Mouse (Mus musculus) left cerebral cortex, postnatal 10 days (tissue): ENCODE measurements at regions not wholly inside any gene's neighbourhood (a gene's known extent, or its start where the extent isn't known, plus 50 kb on each side); places are given as distances from the start of the nearest gene placed in this dataset.

ENCODE experiments used
- DNase-seq, 2 experiments: peaks; one replicate each; pipeline ENCODE4 v3.0.0; 2021 to 2022; ENCODE audit warnings: low spot score in 2 of 2, mixed read lengths in 1 of 2; ENCODE audit errors: extremely low spot score in 1 of 2
- intact Hi-C: fragments of 180-260 bp; cut with DNase I; formaldehyde crosslinking; loops from one replicate; pipeline ENCODE4 v1.15.1; 2025

DNA sequence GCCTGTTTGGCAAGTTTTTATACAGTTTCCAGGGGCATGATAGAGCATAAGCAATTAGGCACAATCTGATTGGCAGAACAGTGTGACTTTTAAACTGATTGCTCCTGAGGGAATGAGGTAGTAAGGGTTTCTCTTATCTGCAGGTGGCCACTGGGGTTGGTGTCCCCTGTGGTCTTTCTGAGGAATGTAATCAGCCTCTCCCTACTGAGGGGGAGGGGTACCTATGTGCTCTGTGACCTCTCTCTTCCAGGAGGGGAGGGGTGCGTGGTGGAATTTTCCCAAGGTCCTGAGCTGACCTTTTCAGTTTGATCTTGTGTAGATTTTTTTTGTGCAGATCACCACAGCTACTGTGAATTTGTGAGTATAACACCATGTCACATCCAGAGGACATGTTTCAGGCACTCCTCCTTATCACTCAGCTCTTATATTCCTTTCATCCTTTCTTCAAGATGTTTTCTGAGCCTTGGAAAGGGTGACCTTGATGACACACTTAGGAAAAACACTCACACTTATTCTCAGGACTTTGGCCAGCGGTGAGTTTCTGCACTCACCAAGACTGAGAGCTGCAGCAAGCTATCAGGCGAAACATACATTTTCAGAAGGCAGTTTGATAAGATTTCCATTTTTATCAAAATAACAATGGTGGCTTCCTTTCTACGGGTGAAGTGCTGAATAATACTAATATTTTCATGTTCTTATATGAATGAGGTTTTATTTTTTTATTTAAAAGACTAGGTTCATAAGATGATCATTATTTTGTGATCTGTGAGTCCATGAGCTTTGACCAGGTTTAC is 238.7 kb upstream of the Mmadhc start:
- DNase-seq: no peak
- intact Hi-C loops: no loop called here

- DNase-seq: no peak
- intact Hi-C loops: no loop called here
Measured at GRCm38 (mm10) chr2:50533702-50534101, 237.1 kb upstream of the Mmadhc start.

DNA sequence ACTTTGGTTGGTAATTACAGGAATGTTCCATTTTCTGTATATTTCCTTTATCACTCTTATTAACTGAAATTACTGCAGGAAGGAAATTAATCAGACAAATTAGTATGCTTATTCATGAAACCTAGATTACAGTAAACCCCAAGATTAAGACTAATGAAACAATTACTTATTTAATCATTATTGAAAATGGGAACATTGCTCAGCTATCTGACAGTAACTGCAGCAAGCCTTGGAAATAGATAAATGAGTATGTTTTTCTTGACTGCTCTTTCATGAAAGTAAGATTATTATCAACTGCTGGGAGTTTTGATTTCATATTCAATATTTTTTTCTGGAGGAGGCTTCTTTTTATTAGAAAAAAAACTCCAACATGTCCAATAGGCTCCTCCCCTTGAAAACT is 230.8 kb upstream of the Mmadhc start:
- intact Hi-C loops: no loop called here

GRCm38 (mm10) chr2:50524838-50525615 is 228.4 kb upstream of the Mmadhc start:
- intact Hi-C loops: no loop called here
- no peak for DNase-seq

More for the DNA sequence above, 230.8 kb upstream of the Mmadhc start:
- no peak for DNase-seq

GRCm38 (mm10) chr2:50520169-50520568 is 223.6 kb upstream of the Mmadhc start:
- intact Hi-C loops: no loop called here
- peak in 1 of 2 experiments; percentile 22 for DNase-seq

GRCm38 (mm10) chr2:50519129-50519504 is 222.5 kb upstream of the Mmadhc start:
- intact Hi-C loops: loop anchor here (5.0 kb wide), 1 partner anchor 628 kb away; the partner anchor contains the start of gene Rnd3
- DNase-seq: no peak

DNA sequence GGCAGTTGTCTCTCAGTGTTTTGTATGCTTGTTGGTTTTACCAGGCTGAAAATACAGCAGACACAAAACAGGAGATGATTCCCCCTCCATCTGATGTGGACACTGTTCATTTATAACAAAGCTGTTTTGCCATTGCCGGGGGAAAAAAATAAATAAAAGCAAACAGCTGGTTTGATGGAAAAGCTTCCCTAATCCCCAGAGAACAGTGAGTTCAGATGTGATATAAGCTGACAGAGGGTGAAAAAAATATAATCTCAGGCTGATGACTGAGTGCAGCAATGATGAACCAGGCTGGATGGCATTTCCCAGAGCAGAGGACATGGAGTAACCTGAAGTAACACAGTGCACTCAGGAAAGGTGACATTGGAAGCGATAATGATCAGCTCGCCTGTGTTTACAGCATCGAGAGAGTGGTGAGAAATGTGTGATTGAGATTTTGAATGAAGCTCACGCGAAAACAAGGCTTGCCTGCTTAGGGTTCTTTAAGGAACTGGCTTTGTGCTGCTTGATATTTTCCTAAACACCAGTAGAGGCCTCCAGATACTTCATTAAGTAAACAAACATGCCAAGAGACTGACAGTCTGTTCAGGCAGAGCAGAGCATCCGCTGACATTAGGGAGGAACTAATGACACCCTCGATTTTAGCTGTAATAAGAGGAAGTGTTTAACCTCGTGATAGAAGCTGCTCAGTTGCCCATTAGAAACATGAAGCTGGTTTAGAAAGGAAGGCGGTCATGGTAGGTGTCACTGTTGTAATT is 221.9 kb upstream of the Mmadhc start:
- DNase-seq: peak in 1 of 2 experiments; percentile 4
- intact Hi-C loops: loop anchor here (5.0 kb wide), 1 partner anchor 629 kb away; the partner anchor contains the start of gene Rnd3

GRCm38 (mm10) chr2:50513276-50513675 is 216.7 kb upstream of the Mmadhc start:
- no peak for DNase-seq
- intact Hi-C loops: no loop called here

DNA sequence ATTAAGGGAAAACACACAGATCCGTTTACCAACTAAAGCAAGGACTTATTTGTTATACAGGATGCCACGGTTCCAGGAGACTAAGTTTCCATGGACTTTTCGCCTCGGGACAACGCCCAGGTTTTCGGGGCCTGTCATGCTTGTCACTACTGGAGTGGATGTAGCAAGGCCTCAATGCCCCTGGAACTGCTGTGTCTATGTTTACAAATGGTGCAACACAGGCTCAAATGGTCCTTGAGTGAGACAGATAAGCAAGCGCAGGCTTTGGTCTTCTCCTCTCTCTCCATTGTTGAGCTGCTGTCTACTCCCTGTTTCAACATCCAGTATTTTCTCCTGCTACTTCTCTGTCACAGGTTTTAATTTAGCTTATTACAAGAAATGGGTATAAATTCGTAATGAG is 202.1 kb upstream of the Mmadhc start:
- intact Hi-C loops: no loop called here
- no peak for DNase-seq

DNA sequence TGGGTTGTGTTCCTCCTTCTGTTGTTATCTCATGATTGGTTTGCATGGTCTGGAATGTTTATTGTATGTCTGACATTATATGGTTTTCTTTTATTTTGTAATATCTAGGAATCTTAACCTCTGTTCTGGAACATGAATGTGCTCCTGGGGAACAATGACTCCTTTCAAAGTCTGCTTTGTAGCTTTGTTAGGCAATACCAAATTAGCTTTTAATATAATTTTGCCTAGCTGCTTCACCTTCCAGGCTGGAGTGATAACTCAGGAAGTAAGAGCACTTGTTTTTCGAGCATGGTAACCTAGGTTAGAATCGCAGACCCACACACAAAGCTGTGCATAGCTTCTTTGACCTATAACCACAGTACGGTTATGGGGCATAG is 199.4 kb upstream of the Mmadhc start:
- DNase-seq: no peak
- intact Hi-C loops: no loop called here

- intact Hi-C loops: no loop called here
- no peak for DNase-seq
Measured at GRCm38 (mm10) chr2:50495141-50496056, 198.8 kb upstream of the Mmadhc start.

- no peak for DNase-seq
- intact Hi-C loops: no loop called here
Measured at GRCm38 (mm10) chr2:50493597-50494335, 197.2 kb upstream of the Mmadhc start.

GRCm38 (mm10) chr2:50463799-50464198 is 167.2 kb upstream of the Mmadhc start:
- intact Hi-C loops: no loop called here
- no peak for DNase-seq

GRCm38 (mm10) chr2:50462378-50462777 is 165.8 kb upstream of the Mmadhc start:
- intact Hi-C loops: no loop called here
- DNase-seq: no peak

- DNase-seq: no peak
- intact Hi-C loops: no loop called here
Measured at GRCm38 (mm10) chr2:50456654-50457053, 160.1 kb upstream of the Mmadhc start.

- intact Hi-C loops: no loop called here
- DNase-seq: no peak
Measured at GRCm38 (mm10) chr2:50448117-50448516, 151.5 kb upstream of the Mmadhc start.

DNA sequence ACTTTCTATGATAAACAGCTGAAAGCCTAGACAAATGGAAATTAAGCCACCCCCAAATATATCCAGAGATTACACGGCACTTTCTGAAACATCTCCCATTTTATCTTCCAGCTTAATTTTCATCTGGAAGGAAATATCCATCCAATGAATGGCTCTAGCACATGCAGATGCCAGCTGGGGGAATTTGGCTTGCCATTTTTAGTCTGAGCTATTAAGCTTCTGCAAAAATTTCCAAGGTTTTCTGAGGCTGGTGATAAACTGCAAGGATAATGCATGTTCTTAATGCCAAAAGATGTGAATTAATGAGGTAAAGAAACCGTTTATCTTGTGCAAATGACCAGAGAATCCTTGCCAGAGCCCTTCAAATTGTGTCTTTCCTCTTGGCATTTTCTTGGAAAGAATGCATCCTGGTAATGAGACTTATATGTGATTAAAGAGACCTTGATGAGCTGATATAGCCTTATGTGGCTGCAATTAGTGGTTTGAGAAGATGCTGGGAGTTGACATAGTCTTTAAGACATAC is 149.4 kb upstream of the Mmadhc start:
- intact Hi-C loops: no loop called here
- DNase-seq: peak in 1 of 2 experiments; percentile 13

- DNase-seq: no peak
- intact Hi-C loops: no loop called here
Measured at GRCm38 (mm10) chr2:50440333-50440732, 143.7 kb upstream of the Mmadhc start.
